Mouse (Mus musculus) brain, embryonic 14.5 days (tissue): ENCODE data around the gene Slc26a3.

Experiments used
- CTCF ChIP-seq: fragments of 200-500 bp; IDR thresholded peaks from 2 replicates; pipeline ENCODE4 v1.5.1; 2012; ENCODE audit warnings: inconsistent platforms, mild to moderate bottlenecking, moderate library complexity, borderline replicate concordance; ENCODE audit not compliant: insufficient read depth, insufficient read length; ENCODE audit errors: extremely low read depth
- POLR2A ChIP-seq: fragments of 200-500 bp; IDR thresholded peaks from 2 replicates; pipeline ENCODE4 v1.6.1; 2012; ENCODE audit warnings: mild to moderate bottlenecking, inconsistent platforms, borderline replicate concordance; ENCODE audit not compliant: poor library complexity, insufficient read depth, insufficient read length, severe bottlenecking; ENCODE audit errors: extremely low read depth

GRCm38 (mm10) chr12:31415971-31416370, 25.3 kb downstream of the Slc26a3 start:
- TF ChIP-seq CTCF (no peak), POLR2A (no peak)
